Mouse (Mus musculus) layer of hippocampus, postnatal 14 days (tissue): ENCODE data around the gene Tmem59l. TPM values are rescaled to one million over a fixed set of nuclear protein-coding genes. Genes with fewer than 3 reads are reported as not detected.
A peak's percentile ranks its signal among the peaks of the same experiment; 100 is the strongest.

Experiments
- DNase-seq, 2 experiments: peaks; one replicate each; pipeline ENCODE4 v3.0.0; 2021 to 2022; ENCODE audit warnings: low spot score in 2 of 2, mixed read lengths in 1 of 2
- total RNA-seq, 2 experiments: library from RNA; stranded (reverse); gene quantifications; 2 replicates each; pipeline ENCODE4 v1.2.3; 2021

The Tmem59l gene
- total RNA-seq, 2 experiments from 2014 or later = 251 to 263 TPM

DNA sequence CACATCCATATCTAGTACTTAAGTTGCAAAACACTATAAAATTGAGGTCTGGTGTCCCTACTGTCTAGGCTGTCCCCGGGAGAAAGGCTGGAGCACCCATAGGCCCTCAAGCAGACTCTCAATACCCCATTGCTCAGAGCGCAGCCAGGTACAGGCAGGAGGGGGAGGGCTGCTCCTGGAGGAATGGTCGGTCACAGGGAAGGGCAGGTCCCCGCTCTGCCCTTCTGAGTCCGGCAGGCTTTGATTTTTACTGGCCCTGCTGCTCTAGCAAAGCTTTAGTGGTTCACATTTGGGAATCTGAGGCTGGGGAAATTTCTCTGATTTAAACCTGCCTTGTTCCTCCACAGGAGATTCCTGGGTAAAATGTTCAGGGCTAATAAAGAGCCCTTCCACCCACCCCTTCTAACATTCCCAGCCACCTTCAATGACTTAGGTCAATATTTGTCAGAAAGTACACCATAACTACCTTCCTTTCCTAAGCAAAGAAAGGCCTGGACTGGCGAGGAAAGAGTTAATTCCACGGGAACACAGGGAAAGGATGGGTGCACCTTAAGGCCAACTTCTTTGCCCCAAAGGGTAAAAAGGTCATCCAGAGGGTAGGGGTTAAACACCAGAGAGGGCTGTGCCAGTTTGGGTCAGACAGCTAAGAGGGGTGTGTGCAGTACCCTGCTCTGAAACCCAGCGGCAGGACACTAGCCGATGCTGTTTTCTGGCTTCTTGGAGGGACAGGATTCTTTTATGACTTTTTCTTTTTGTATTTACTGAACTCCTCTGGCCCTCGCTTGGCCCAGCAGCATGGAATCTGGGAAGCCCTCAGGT, 3.1 kb upstream of the Tmem59l start:
- DNase-seq = no peak

DNA sequence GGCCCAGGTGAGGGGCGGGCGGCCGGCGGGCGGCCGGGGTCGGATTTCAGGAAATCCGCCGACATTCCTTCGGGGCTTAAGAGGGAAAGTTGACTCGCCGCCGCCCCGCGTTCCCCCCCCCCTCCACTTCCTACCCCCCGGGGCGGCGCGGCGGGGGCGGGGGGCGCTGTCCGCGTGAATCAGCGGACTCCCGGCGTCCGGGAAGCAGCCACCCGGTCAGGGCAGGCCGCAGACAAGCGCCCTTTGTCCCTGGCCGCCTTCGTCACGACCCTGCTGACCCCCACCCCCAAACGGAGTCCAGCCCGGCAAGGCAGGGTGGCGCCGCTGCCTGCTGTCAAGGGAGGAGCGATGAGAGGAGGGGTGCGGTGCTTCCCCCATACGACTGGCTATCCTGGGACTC, 2.4 kb upstream of the Tmem59l start:
- no peak for DNase-seq

- DNase-seq = no peak
These were observed 1.8 kb upstream of the Tmem59l start for GRCm38 (mm10) chr8:70488931-70489470.

- no peak for DNase-seq
These were observed 1.0 kb upstream of the Tmem59l start for GRCm38 (mm10) chr8:70487993-70488796.

GRCm38 (mm10) chr8:70486191-70486681, 922 bp downstream of the Tmem59l start:
- DNase-seq = no peak

DNA sequence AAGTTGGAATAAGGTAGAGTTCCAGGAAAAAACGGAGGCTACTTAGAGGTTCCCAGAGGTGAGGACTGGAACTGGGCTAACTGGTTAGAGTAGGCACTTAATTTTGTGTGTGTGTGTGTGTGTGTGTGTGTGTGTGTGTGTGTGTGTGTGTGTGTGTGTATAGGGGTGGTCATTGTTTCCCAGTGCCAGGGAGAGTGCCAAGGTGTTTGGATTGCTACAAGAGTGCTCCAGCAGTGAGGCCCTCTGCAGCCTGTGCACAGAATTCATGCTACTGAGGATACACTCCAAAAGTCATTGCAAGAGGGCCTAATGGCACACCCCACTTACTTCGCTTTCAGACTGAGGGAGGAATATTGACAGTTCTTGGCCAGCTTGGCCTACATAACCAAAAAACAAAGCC, 4.2 kb downstream of the Tmem59l start:
- no peak for DNase-seq

DNA sequence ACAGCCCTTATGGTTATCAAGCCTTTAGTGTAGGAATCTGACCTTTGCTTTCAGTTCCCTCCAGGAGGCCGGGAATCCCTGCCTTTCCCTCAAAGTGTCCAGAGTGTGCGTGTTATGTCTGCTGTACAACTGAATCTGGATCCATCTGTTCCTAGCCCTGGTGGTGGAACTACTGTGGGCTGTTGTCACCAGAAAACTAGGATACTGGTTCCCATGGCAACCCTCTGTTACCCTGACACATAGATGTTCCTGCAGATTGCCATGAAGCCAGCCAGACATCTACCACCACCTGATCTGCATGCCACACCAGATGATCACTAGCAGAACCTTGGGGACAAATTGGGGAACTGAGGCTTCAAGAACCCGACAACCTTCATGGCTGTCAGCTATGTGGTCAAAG, 5.2 kb downstream of the Tmem59l start:
- DNase-seq = peak in 1 of 2 experiments; percentile 85

- no peak for DNase-seq
These were observed 9.7 kb downstream of the Tmem59l start for GRCm38 (mm10) chr8:70477269-70477982.

GRCm38 (mm10) chr8:70476333-70477268, 10.6 kb downstream of the Tmem59l start, which contains the start of gene Klhl26:
Klhl26 (minus strand) TSS chr8:70476968.
- peak; percentile 86 to 93 for DNase-seq

DNA sequence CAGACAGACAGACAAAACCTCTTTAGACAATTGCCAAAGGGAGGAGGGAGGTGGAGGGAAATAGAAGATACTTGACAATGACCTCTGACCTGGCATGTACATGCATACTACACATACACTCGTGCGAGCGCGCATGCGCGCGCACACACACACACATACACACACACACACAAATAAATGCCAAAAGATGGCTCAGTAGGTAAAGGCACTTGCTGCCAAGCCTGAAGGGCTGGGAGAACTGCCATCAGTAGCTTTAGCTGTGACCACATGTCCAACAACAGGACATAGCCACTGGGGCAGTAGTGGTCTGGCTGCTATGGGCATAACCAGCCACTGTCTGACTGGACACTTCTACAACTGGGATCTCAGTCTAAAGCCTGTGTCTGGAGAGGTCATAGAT, 15.3 kb downstream of the Tmem59l start:
- DNase-seq = no peak

- no peak for DNase-seq
These were observed 17.2 kb downstream of the Tmem59l start for GRCm38 (mm10) chr8:70469938-70470337.

DNA sequence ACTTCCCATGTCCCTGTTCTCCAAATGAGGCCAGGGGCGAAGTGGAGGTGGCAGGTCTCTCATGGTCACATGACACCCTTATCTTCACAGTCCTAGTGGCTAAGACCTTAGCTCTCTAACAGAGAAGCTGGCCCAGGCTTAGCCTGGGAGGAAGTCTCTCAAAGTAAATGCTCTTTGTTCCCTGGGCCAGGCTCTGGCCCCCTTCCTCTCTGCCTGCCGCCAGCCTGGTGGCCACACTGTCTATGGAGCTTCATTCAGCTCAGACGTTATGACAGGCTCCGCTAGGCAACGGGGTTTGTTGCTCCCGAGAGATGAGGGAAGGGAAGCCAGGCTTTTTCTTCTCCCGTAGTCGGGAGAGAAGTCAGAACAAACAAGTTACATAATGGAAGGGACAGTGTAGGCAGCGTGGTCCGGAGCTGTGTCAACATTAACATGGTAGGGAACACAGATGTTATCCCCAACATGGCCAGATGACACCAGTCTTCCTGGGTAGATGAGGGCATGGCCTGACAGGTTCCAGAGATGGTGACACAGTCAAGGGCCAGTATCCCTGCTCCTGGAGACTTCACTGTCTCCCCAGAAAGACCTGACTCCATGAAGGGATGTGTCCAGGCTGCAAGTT, 17.8 kb downstream of the Tmem59l start:
- no peak for DNase-seq

DNA sequence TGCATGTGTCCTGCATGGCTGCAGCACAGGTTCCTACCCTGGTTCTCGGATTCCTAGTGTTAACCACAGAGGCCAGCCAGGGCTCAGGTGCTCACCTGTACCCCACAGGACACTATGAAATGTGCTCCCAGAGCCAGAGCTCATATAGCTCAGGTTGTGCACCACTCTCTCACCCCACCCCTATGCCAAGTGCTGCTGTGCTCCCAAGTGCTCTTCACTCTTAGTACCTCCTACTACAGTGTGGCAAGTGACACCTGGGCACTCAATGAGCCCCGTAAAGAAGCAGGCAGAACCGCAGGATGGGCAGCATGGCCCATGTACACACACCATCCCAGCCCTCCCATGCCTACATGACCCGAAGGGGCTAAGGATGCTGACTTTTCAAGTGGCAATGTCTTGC, 18.4 kb downstream of the Tmem59l start:
- no peak for DNase-seq

GRCm38 (mm10) chr8:70467907-70468306, 19.3 kb downstream of the Tmem59l start:
- DNase-seq = no peak

GRCm38 (mm10) chr8:70467229-70467725, 19.9 kb downstream of the Tmem59l start:
- DNase-seq = no peak

GRCm38 (mm10) chr8:70466771-70467170, 20.4 kb downstream of the Tmem59l start:
- DNase-seq = no peak

GRCm38 (mm10) chr8:70466305-70466704, 20.9 kb downstream of the Tmem59l start:
- DNase-seq = no peak

- no peak for DNase-seq
These were observed 21.5 kb downstream of the Tmem59l start for GRCm38 (mm10) chr8:70465701-70466100.

- no peak for DNase-seq
These were observed 23.0 kb downstream of the Tmem59l start for GRCm38 (mm10) chr8:70464162-70464561.
